Mouse (Mus musculus): ENCODE measurements at regions not wholly inside any gene's neighbourhood (a gene's known extent, or its start where the extent isn't known, plus 50 kb on each side); places are given as distances from the start of the nearest gene placed in this dataset.

DNA sequence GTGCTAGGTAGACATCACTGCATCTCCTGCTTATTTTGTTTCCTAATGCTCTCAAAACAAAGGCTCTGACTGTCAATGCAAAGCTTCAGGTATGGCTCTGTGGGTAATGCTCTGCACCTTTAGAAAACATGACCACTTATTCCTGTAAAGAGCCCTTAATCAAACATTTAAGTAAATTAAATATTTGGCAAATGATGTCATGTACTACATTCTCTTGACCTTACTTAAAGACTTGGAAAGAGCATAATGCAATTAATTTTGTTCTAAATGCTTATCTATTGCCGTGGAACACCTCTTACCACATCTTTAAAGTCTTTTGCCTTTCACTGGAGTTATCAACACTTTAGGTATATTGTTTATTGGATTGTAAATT, 70.1 kb upstream of the Palmd start:
- H3K9me3 ChIP-seq (ENCODE audit: control insufficient read depth, low read length): no peaks in the 10 kb centered on the region
- H3K4me3 ChIP-seq (ENCODE audit: low read depth, low read length): no peak overlapping the region
- no peak for DNase-seq (ENCODE audit: low spot score)
- H3K9ac ChIP-seq (ENCODE audit: low read length): no peak overlapping the region
- no peaks in the 10 kb centered on the region for H3K4me1 ChIP-seq (replicated peaks; ENCODE audit: control insufficient read depth, insufficient read depth, low read length)
- no peaks in the 10 kb centered on the region for H3K36me3 ChIP-seq (ENCODE audit: control insufficient read depth, insufficient read depth, low read length)
- H3K4me2 ChIP-seq (ENCODE audit: low read depth, low read length, severe bottlenecking): no peak overlapping the region
- WGBS: 90% methylated on average over 1 of the region's 1 CpGs
- ATAC-seq (replicated peaks; ENCODE audit: low FRiP score): no peak
- H3K27me3 ChIP-seq (ENCODE audit: control insufficient read depth, insufficient read depth, low read length): no peaks in the 10 kb centered on the region
- H3K27ac ChIP-seq (ENCODE audit: low read depth, low read length): no peak overlapping the region

GRCm38 (mm10) chr3:117038280-117038927, 69.6 kb upstream of the Palmd start:
- no peak overlapping the region for H3K4me2 ChIP-seq (ENCODE audit: low read depth, low read length, severe bottlenecking)
- no peaks in the 10 kb centered on the region for H3K9me3 ChIP-seq (ENCODE audit: control insufficient read depth, low read length)
- H3K27me3 ChIP-seq (ENCODE audit: control insufficient read depth, insufficient read depth, low read length): no peaks in the 10 kb centered on the region
- 83% methylated on average over 4 of the region's 4 CpGs for WGBS
- no peaks in the 10 kb centered on the region for H3K4me1 ChIP-seq (replicated peaks; ENCODE audit: control insufficient read depth, insufficient read depth, low read length)
- no peak overlapping the region for H3K9ac ChIP-seq (ENCODE audit: low read length)
- H3K27ac ChIP-seq (ENCODE audit: low read depth, low read length): no peak overlapping the region
- H3K4me3 ChIP-seq (ENCODE audit: low read depth, low read length): no peak overlapping the region
- DNase-seq (ENCODE audit: low spot score): no peak
- no peak for ATAC-seq (replicated peaks; ENCODE audit: low FRiP score)
- no peaks in the 10 kb centered on the region for H3K36me3 ChIP-seq (ENCODE audit: control insufficient read depth, insufficient read depth, low read length)

Measured in forebrain, embryonic 11.5 days (tissue).